Mouse (Mus musculus) R1 (cell line): ENCODE measurements around the gene 4930402F06Rik.
A peak's percentile ranks its signal among the peaks of the same experiment; 100 is the strongest.

Source experiments
- DNase-seq: peaks from one replicate; pipeline ENCODE4 v3.0.0-alpha.2; 2018; ENCODE audit warnings: low read depth, low spot score

Gene 4930402F06Rik

GRCm38 (mm10) chr2:35417231-35417630, 20.3 kb upstream of the 4930402F06Rik start:
- DNase-seq = no peak

GRCm38 (mm10) chr2:35416473-35416872, 19.5 kb upstream of the 4930402F06Rik start:
- no peak for DNase-seq

GRCm38 (mm10) chr2:35412810-35413209, 15.8 kb upstream of the 4930402F06Rik start:
- DNase-seq = no peak

GRCm38 (mm10) chr2:35412246-35412645, 15.3 kb upstream of the 4930402F06Rik start:
- DNase-seq = no peak

- DNase-seq = no peak
These were observed 14.7 kb upstream of the 4930402F06Rik start for GRCm38 (mm10) chr2:35411640-35412190.

- no peak for DNase-seq
These were observed 12.5 kb upstream of the 4930402F06Rik start for GRCm38 (mm10) chr2:35409466-35409865.

- no peak for DNase-seq
These were observed 11.6 kb upstream of the 4930402F06Rik start for GRCm38 (mm10) chr2:35408409-35409110.

GRCm38 (mm10) chr2:35407878-35408277, 10.9 kb upstream of the 4930402F06Rik start:
- no peak for DNase-seq

- no peak for DNase-seq
These were observed 10.3 kb upstream of the 4930402F06Rik start for GRCm38 (mm10) chr2:35407266-35407665.

- DNase-seq = no peak
These were observed 9.6 kb upstream of the 4930402F06Rik start for GRCm38 (mm10) chr2:35406611-35407010.

GRCm38 (mm10) chr2:35402391-35402790, 5.4 kb upstream of the 4930402F06Rik start:
- DNase-seq = peak; percentile 10

GRCm38 (mm10) chr2:35400739-35401138, 3.8 kb upstream of the 4930402F06Rik start:
- DNase-seq = no peak

GRCm38 (mm10) chr2:35398184-35398828, 1.3 kb upstream of the 4930402F06Rik start:
- peak; percentile 52 for DNase-seq

GRCm38 (mm10) chr2:35397590-35398173, 707 bp upstream of the 4930402F06Rik start:
- DNase-seq = peak; percentile 75

- DNase-seq = no peak
These were observed 11.5 kb downstream of the 4930402F06Rik start for GRCm38 (mm10) chr2:35385441-35385871.

GRCm38 (mm10) chr2:35379306-35379705, 17.7 kb downstream of the 4930402F06Rik start:
- no peak for DNase-seq

GRCm38 (mm10) chr2:35377600-35377999, 19.4 kb downstream of the 4930402F06Rik start:
- no peak for DNase-seq

GRCm38 (mm10) chr2:35373003-35373402, 24.0 kb downstream of the 4930402F06Rik start:
- peak; percentile 44 for DNase-seq

GRCm38 (mm10) chr2:35370686-35371085, 26.3 kb downstream of the 4930402F06Rik start:
- DNase-seq = peak; percentile 87

GRCm38 (mm10) chr2:35367629-35368028, 29.3 kb downstream of the 4930402F06Rik start, which contains the start of gene 4930568D16Rik:
4930568D16Rik (minus strand) TSS chr2:35367729.
- DNase-seq = peak; percentile 53

- DNase-seq = peak; percentile 48
These were observed 47.8 kb downstream of the 4930402F06Rik start for GRCm38 (mm10) chr2:35349184-35349583.

GRCm38 (mm10) chr2:35345984-35346383, 51.0 kb downstream of the 4930402F06Rik start:
- no peak for DNase-seq
